Mouse (Mus musculus): Measurements from ENCODE around the gene Ubl4b. TPM values are rescaled to one million over a fixed set of nuclear protein-coding genes. Genes with fewer than 3 reads are reported as not detected.

The Ubl4b gene
- polyA plus RNA-seq, 1 experiment from 2014 or later: 0.34 TPM

Other genes with a start within 250 kb of the Ubl4b start
- gene Rbm15, start 221.4 kb downstream of the Ubl4b start, polyA plus RNA-seq (2015; fragmentation: Nextera tagmentation; extraction: Ambion mirVana): 15.5 and 15.8 TPM in 2 replicates
- gene Kcnc4, start 95.5 kb downstream of the Ubl4b start, polyA plus RNA-seq (2015; fragmentation: Nextera tagmentation; extraction: Ambion mirVana): 0.21 and 0.22 TPM in 2 replicates
- gene Slc6a17, start 37.1 kb downstream of the Ubl4b start, polyA plus RNA-seq (2015; fragmentation: Nextera tagmentation; extraction: Ambion mirVana): 9.5 and 10.3 TPM in 2 replicates
- 31.5 and 50.5 TPM in 2 replicates for gene Alx3, start 40.0 kb upstream of the Ubl4b start, polyA plus RNA-seq (2015; fragmentation: Nextera tagmentation; extraction: Ambion mirVana)
- not detected in 2 replicates for gene Gm10961, start 76.2 kb upstream of the Ubl4b start, polyA plus RNA-seq (2015; fragmentation: Nextera tagmentation; extraction: Ambion mirVana)
- gene Strip1, start 76.6 kb upstream of the Ubl4b start, polyA plus RNA-seq (2015; fragmentation: Nextera tagmentation; extraction: Ambion mirVana): 65.3 and 69.1 TPM in 2 replicates
- gene Ahcyl1, start 141.5 kb upstream of the Ubl4b start, polyA plus RNA-seq (2015; fragmentation: Nextera tagmentation; extraction: Ambion mirVana): 91.9 and 93.2 TPM in 2 replicates
- 9.7 and 9.8 TPM in 2 replicates for gene Csf1, start 205.4 kb upstream of the Ubl4b start, polyA plus RNA-seq (2015; fragmentation: Nextera tagmentation; extraction: Ambion mirVana)

All from embryonic facial prominence, embryonic 13.5 days (tissue).